Mouse (Mus musculus): ENCODE results near the gene Slc12a8. TPM values are rescaled to one million over a fixed set of nuclear protein-coding genes. Genes with fewer than 3 reads are reported as not detected.

Gene Slc12a8
- polyA plus RNA-seq, 1 experiment from 2014 or later = 0.92 TPM

DNA sequence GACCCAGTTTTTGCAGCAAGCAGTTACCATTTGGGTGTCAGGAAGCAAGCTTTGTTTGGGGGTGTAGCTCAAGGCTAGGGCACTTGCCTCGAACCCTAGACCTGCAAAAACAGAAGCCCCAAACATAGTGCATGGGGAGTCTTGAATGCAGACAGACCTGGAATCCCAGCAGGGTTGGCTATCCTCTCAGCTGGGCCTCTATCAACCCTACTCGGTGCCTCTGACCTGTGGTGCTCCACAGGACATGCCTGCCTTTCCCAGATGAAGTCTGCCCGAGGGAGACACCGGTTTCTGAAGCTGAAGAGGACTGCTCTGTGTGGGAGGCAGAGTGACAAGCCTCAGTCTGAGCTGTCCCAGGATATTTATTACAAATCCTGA is 67.9 kb downstream of the Slc12a8 start:
- ATAC-seq = no peak; the same call in 1 of the 2 replicates
- Histone ChIP-seq H3K27me3 (replicated peaks; ENCODE audit: control insufficient read depth, insufficient read depth, low read length) (no peaks in the 10 kb centered on the region), H3K9ac (replicated peaks; ENCODE audit: low read depth, low read length) (no peak overlapping the region), H3K9me3 (ENCODE audit: control insufficient read depth, low read length) (no peaks in the 10 kb centered on the region), H3K4me2 (ENCODE audit: low read length) (no peak overlapping the region), H3K4me3 (replicated peaks; ENCODE audit: low read length) (no peak overlapping the region), H3K4me1 (replicated peaks; ENCODE audit: control insufficient read depth, insufficient read depth, low read length) (peaks cover 29% of the 10 kb centered on the region), H3K36me3 (ENCODE audit: control insufficient read depth, insufficient read depth) (no peaks in the 10 kb centered on the region), H3K27ac (ENCODE audit: low read length) (peak overlapping the region; percentile 72)
- 24% methylated on average over 4 of the region's 4 CpGs for WGBS

GRCm38 (mm10) chr16:33587283-33588127 is 70.4 kb downstream of the Slc12a8 start:
- Histone ChIP-seq H3K36me3 (ENCODE audit: control insufficient read depth, insufficient read depth) (no peaks in the 10 kb centered on the region), H3K4me2 (ENCODE audit: low read length) (no peak overlapping the region), H3K9ac (replicated peaks; ENCODE audit: low read depth, low read length) (no peak overlapping the region), H3K4me3 (replicated peaks; ENCODE audit: low read length) (no peak overlapping the region), H3K4me1 (replicated peaks; ENCODE audit: control insufficient read depth, insufficient read depth, low read length) (peaks cover 21% of the 10 kb centered on the region), H3K27ac (ENCODE audit: low read length) (no peak overlapping the region), H3K27me3 (replicated peaks; ENCODE audit: control insufficient read depth, insufficient read depth, low read length) (no peaks in the 10 kb centered on the region), H3K9me3 (ENCODE audit: control insufficient read depth, low read length) (no peaks in the 10 kb centered on the region)
- 77% methylated on average over 16 of the region's 16 CpGs for WGBS
- ATAC-seq = no peak

GRCm38 (mm10) chr16:33588845-33589244 is 71.7 kb downstream of the Slc12a8 start:
- peaks cover 16% of the 10 kb centered on the region for H3K4me1 ChIP-seq (replicated peaks; ENCODE audit: control insufficient read depth, insufficient read depth, low read length)
- H3K9me3 ChIP-seq (ENCODE audit: control insufficient read depth, low read length) = no peaks in the 10 kb centered on the region
- ATAC-seq = no peak
- 87% methylated on average over 2 of the region's 2 CpGs for WGBS
- H3K27ac ChIP-seq (ENCODE audit: low read length) = no peak overlapping the region
- H3K9ac ChIP-seq (replicated peaks; ENCODE audit: low read depth, low read length) = no peak overlapping the region
- no peak overlapping the region for H3K4me2 ChIP-seq (ENCODE audit: low read length)
- no peaks in the 10 kb centered on the region for H3K36me3 ChIP-seq (ENCODE audit: control insufficient read depth, insufficient read depth)
- H3K27me3 ChIP-seq (replicated peaks; ENCODE audit: control insufficient read depth, insufficient read depth, low read length) = no peaks in the 10 kb centered on the region
- no peak overlapping the region for H3K4me3 ChIP-seq (replicated peaks; ENCODE audit: low read length)

- ATAC-seq = no peak
- Histone ChIP-seq H3K4me1 (replicated peaks; ENCODE audit: control insufficient read depth, insufficient read depth, low read length) (peaks cover 4% of the 10 kb centered on the region; the same call in 1 of the 2 replicates), H3K36me3 (ENCODE audit: control insufficient read depth, insufficient read depth) (no peaks in the 10 kb centered on the region), H3K27ac (ENCODE audit: low read length) (no peak overlapping the region), H3K27me3 (replicated peaks; ENCODE audit: control insufficient read depth, insufficient read depth, low read length) (no peaks in the 10 kb centered on the region), H3K4me3 (replicated peaks; ENCODE audit: low read length) (no peak overlapping the region), H3K4me2 (ENCODE audit: low read length) (no peak overlapping the region), H3K9ac (replicated peaks; ENCODE audit: low read depth, low read length) (no peak overlapping the region), H3K9me3 (ENCODE audit: control insufficient read depth, low read length) (no peaks in the 10 kb centered on the region)
- 100% methylated on average over 3 of the region's 3 CpGs for WGBS
These were observed 73.3 kb downstream of the Slc12a8 start for GRCm38 (mm10) chr16:33590438-33590837.

GRCm38 (mm10) chr16:33591390-33592067 is 74.4 kb downstream of the Slc12a8 start:
- Histone ChIP-seq H3K4me1 (replicated peaks; ENCODE audit: control insufficient read depth, insufficient read depth, low read length) (peaks cover 4% of the 10 kb centered on the region; the same call in 1 of the 2 replicates), H3K4me2 (ENCODE audit: low read length) (no peak overlapping the region), H3K36me3 (ENCODE audit: control insufficient read depth, insufficient read depth) (no peaks in the 10 kb centered on the region), H3K9me3 (ENCODE audit: control insufficient read depth, low read length) (no peaks in the 10 kb centered on the region), H3K4me3 (replicated peaks; ENCODE audit: low read length) (no peak overlapping the region), H3K27ac (ENCODE audit: low read length) (no peak overlapping the region), H3K27me3 (replicated peaks; ENCODE audit: control insufficient read depth, insufficient read depth, low read length) (no peaks in the 10 kb centered on the region), H3K9ac (replicated peaks; ENCODE audit: low read depth, low read length) (no peak overlapping the region)
- 87% methylated on average over 10 of the region's 10 CpGs for WGBS
- ATAC-seq = no peak

- Histone ChIP-seq H3K36me3 (ENCODE audit: control insufficient read depth, insufficient read depth) (no peaks in the 10 kb centered on the region), H3K4me1 (replicated peaks; ENCODE audit: control insufficient read depth, insufficient read depth, low read length) (peaks cover 4% of the 10 kb centered on the region; the same call in 1 of the 2 replicates)
- WGBS = 92% methylated on average over 5 of the region's 5 CpGs
These were observed 75.2 kb downstream of the Slc12a8 start for GRCm38 (mm10) chr16:33592286-33592685.

GRCm38 (mm10) chr16:33593467-33593866 is 76.3 kb downstream of the Slc12a8 start:
- no peaks in the 10 kb centered on the region for H3K27me3 ChIP-seq (replicated peaks; ENCODE audit: control insufficient read depth, insufficient read depth, low read length)
- H3K9ac ChIP-seq (replicated peaks; ENCODE audit: low read depth, low read length) = no peak overlapping the region
- WGBS = 82% methylated on average over 7 of the region's 7 CpGs
- no peak overlapping the region for H3K4me3 ChIP-seq (replicated peaks; ENCODE audit: low read length)
- no peaks in the 10 kb centered on the region for H3K36me3 ChIP-seq (ENCODE audit: control insufficient read depth, insufficient read depth)
- ATAC-seq = no peak; the same call in 1 of the 2 replicates
- peaks cover 4% of the 10 kb centered on the region; the same call in 1 of the 2 replicates for H3K4me1 ChIP-seq (replicated peaks; ENCODE audit: control insufficient read depth, insufficient read depth, low read length)
- no peak overlapping the region for H3K4me2 ChIP-seq (ENCODE audit: low read length)
- no peaks in the 10 kb centered on the region for H3K9me3 ChIP-seq (ENCODE audit: control insufficient read depth, low read length)
- no peak overlapping the region for H3K27ac ChIP-seq (ENCODE audit: low read length)

More at GRCm38 (mm10) chr16:33592286-33592685, 75.2 kb downstream of the Slc12a8 start:
- Histone ChIP-seq H3K9me3 (ENCODE audit: control insufficient read depth, low read length) (no peaks in the 10 kb centered on the region), H3K9ac (replicated peaks; ENCODE audit: low read depth, low read length) (no peak overlapping the region), H3K27me3 (replicated peaks; ENCODE audit: control insufficient read depth, insufficient read depth, low read length) (no peaks in the 10 kb centered on the region), H3K4me3 (replicated peaks; ENCODE audit: low read length) (no peak overlapping the region), H3K4me2 (ENCODE audit: low read length) (no peak overlapping the region), H3K27ac (ENCODE audit: low read length) (no peak overlapping the region)
- ATAC-seq = no peak

- 33% methylated on average over 7 of the region's 7 CpGs for WGBS
- H3K4me3 ChIP-seq (replicated peaks; ENCODE audit: low read length) = no peak overlapping the region
- ATAC-seq = peak; percentile 82
- no peak overlapping the region for H3K9ac ChIP-seq (replicated peaks; ENCODE audit: low read depth, low read length)
- no peak overlapping the region for H3K27ac ChIP-seq (ENCODE audit: low read length)
- no peaks in the 10 kb centered on the region for H3K27me3 ChIP-seq (replicated peaks; ENCODE audit: control insufficient read depth, insufficient read depth, low read length)
- H3K4me1 ChIP-seq (replicated peaks; ENCODE audit: control insufficient read depth, insufficient read depth, low read length) = peaks cover 4% of the 10 kb centered on the region; the same call in 1 of the 2 replicates
- H3K4me2 ChIP-seq (ENCODE audit: low read length) = no peak overlapping the region
- no peaks in the 10 kb centered on the region for H3K36me3 ChIP-seq (ENCODE audit: control insufficient read depth, insufficient read depth)
- H3K9me3 ChIP-seq (ENCODE audit: control insufficient read depth, low read length) = no peaks in the 10 kb centered on the region
These were observed 77.1 kb downstream of the Slc12a8 start for GRCm38 (mm10) chr16:33594037-33594771.

GRCm38 (mm10) chr16:33595235-33595769 is 78.2 kb downstream of the Slc12a8 start:
- H3K4me1 ChIP-seq (replicated peaks; ENCODE audit: control insufficient read depth, insufficient read depth, low read length) = peaks cover 4% of the 10 kb centered on the region; the same call in 1 of the 2 replicates
- no peak overlapping the region for H3K4me3 ChIP-seq (replicated peaks; ENCODE audit: low read length)
- no peak for ATAC-seq
- H3K36me3 ChIP-seq (ENCODE audit: control insufficient read depth, insufficient read depth) = no peaks in the 10 kb centered on the region
- H3K27me3 ChIP-seq (replicated peaks; ENCODE audit: control insufficient read depth, insufficient read depth, low read length) = no peaks in the 10 kb centered on the region
- H3K9me3 ChIP-seq (ENCODE audit: control insufficient read depth, low read length) = no peaks in the 10 kb centered on the region
- no peak overlapping the region for H3K9ac ChIP-seq (replicated peaks; ENCODE audit: low read depth, low read length)
- WGBS = 94% methylated on average over 6 of the region's 6 CpGs
- no peak overlapping the region for H3K4me2 ChIP-seq (ENCODE audit: low read length)
- H3K27ac ChIP-seq (ENCODE audit: low read length) = no peak overlapping the region
